ENCODE assay signal across 8 mouse cellular contexts in the genomic region with DNA sequence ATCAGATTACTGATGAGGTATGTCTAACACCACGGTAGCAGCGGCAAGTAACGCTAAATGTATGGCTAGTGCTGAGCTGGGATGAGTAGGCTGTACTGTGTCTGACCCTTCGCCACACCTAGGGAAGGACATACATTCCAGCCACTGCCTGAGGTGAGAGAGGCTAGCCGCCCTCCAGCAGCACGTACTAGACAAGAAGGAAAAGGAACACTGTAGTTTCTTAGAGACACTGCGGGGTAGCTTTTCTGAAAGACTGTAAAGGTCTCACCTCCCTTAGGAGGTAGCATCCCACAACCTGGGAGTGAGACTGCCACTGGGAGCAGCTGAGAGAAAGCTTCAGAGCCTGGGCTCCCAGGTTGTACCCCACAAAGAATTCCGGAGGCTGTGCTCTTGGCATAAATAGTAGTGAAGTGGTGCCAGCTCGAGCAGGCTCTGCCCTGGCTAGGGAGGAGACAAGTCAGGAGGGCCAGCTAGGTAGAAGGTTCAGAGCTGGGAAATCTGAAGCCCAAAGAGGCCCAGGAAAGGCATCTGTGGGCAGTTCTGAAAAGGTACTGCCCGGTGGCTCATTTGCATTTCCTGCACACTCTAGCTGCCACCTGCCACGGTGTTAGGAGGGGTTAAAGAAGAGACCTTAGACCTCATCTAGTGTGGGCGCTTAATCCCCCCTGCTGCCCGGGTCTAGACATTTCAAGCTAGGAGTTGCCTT. TPM values are rescaled to one million over a fixed set of nuclear protein-coding genes. Genes with fewer than 3 reads are reported as not detected.
DNase-seq lines count a peak whose midpoint lies in the region; ATAC-seq and TF ChIP-seq lines count a peak whose summit lies in the region.

No protein-coding gene starts in this region.

- H3K27me3 ChIP-seq in C2C12 (ENCODE audit: control insufficient read depth, insufficient read depth, insufficient read length), result no peaks in the 10 kb centered on the region
- no peaks in the 10 kb centered on the region for H3K27me3 ChIP-seq in G1E (ENCODE audit: insufficient read depth, low read length)
- no peaks in the 10 kb centered on the region for H3K27me3 ChIP-seq in embryonic facial prominence, embryonic 14.5 days (replicated peaks; ENCODE audit: control insufficient read depth, insufficient read depth, low read length)
- H3K27me3 ChIP-seq in hindbrain, embryonic 16.5 days (replicated peaks; ENCODE audit: control insufficient read depth, insufficient read depth, low read length), result no peaks in the 10 kb centered on the region
- H3K27me3 ChIP-seq in liver, embryonic 11.5 days (replicated peaks; ENCODE audit: control insufficient read depth, insufficient read depth, low read length), result no peaks in the 10 kb centered on the region
- H3K27me3 ChIP-seq in neural tube, embryonic 14.5 days (ENCODE audit: control insufficient read depth, insufficient read depth, low read length), result peaks cover 3% of the 10 kb centered on the region; the same call in 1 of the 2 replicates

- no peak for TF ChIP-seq CTCF in C2C12 (IDR thresholded peaks at IDR 0.05; ENCODE audit: control insufficient read depth, insufficient read depth, insufficient read length)
- no peak for TF ChIP-seq CTCF in G1E (IDR thresholded peaks at IDR 0.05; ENCODE audit: low read depth, low read length)

- H3K27ac ChIP-seq in embryonic facial prominence, embryonic 14.5 days (replicated peaks; ENCODE audit: low read depth, low read length), result peak overlapping the region; percentile 86
- peak overlapping the region; percentile 77 for H3K27ac ChIP-seq in hindbrain, embryonic 16.5 days (ENCODE audit: low read depth, low read length)
- H3K27ac ChIP-seq in liver, embryonic 11.5 days (ENCODE audit: low read depth, low read length), result peak overlapping the region; percentile 93
- no peak overlapping the region for H3K27ac ChIP-seq in neural tube, embryonic 14.5 days (ENCODE audit: low read depth, low read length)

- peaks cover 83% of the 10 kb centered on the region for H3K4me1 ChIP-seq in G1E (ENCODE audit: insufficient read depth, low read depth, low read length)
- H3K4me1 ChIP-seq in embryonic facial prominence, embryonic 14.5 days (ENCODE audit: control insufficient read depth, insufficient read depth, low read length), result peaks cover 29% of the 10 kb centered on the region
- H3K4me1 ChIP-seq in hindbrain, embryonic 16.5 days (ENCODE audit: control insufficient read depth, insufficient read depth, low read depth, low read length), result peaks cover 12% of the 10 kb centered on the region
- peaks cover 26% of the 10 kb centered on the region for H3K4me1 ChIP-seq in liver, embryonic 11.5 days (replicated peaks; ENCODE audit: control insufficient read depth, insufficient read depth, low read length)
- peaks cover 9% of the 10 kb centered on the region for H3K4me1 ChIP-seq in neural tube, embryonic 14.5 days (ENCODE audit: control insufficient read depth, insufficient read depth, low read length)

- ATAC-seq in G1E (ENCODE audit: extremely low read depth, insufficient number of reproducible peaks, low FRiP score, poor library complexity, severe bottlenecking), result no peak
- ATAC-seq in embryonic facial prominence, embryonic 14.5 days (ENCODE audit: low read depth), result peak; percentile 9; the same call in 1 of the 2 replicates
- no peak for ATAC-seq in hindbrain, embryonic 16.5 days
- no peak for ATAC-seq in liver, embryonic 11.5 days (replicated peaks; ENCODE audit: low FRiP score)
- ATAC-seq in neural tube, embryonic 14.5 days (ENCODE audit: low read depth), result no peak
- no peak for ATAC-seq in frontal cortex, adult (ENCODE audit: low TSS enrichment)

- peaks cover 31% of the 10 kb centered on the region for H3K79me2 ChIP-seq in C2C12 (ENCODE audit: control insufficient read depth, insufficient read depth)

- WGBS in embryonic facial prominence, embryonic 14.5 days, result 39% methylated on average over 13 of the region's 13 CpGs
- 55% methylated on average over 13 of the region's 13 CpGs for WGBS in hindbrain, embryonic 16.5 days
- WGBS in liver, embryonic 11.5 days, result 44% methylated on average over 13 of the region's 13 CpGs
- WGBS in neural tube, embryonic 14.5 days, result 60% methylated on average over 13 of the region's 13 CpGs

- H3K4me3 ChIP-seq in C2C12 (ENCODE audit: insufficient read depth, poor library complexity, severe bottlenecking) (peak overlapping the region; percentile 78), G1E (ENCODE audit: low read depth, low read length) (peak overlapping the region; percentile 77)
- H3K4me3 ChIP-seq in embryonic facial prominence, embryonic 14.5 days (ENCODE audit: low read depth, low read length), result peak overlapping the region; percentile 67
- H3K4me3 ChIP-seq in hindbrain, embryonic 16.5 days (ENCODE audit: low read length), result peak overlapping the region; percentile 87
- peak overlapping the region; percentile 85 for H3K4me3 ChIP-seq in liver, embryonic 11.5 days (ENCODE audit: low read depth, low read length)
- H3K4me3 ChIP-seq in neural tube, embryonic 14.5 days (ENCODE audit: low read depth, low read length), result peak overlapping the region; percentile 81

- H3K4me2 ChIP-seq in embryonic facial prominence, embryonic 14.5 days (ENCODE audit: low read depth, low read length), result peak overlapping the region; percentile 73
- peak overlapping the region; percentile 66 for H3K4me2 ChIP-seq in hindbrain, embryonic 16.5 days (ENCODE audit: low read length)
- H3K4me2 ChIP-seq in liver, embryonic 11.5 days, result peak overlapping the region; percentile 77
- H3K4me2 ChIP-seq in neural tube, embryonic 14.5 days (ENCODE audit: low read depth, low read length), result peak overlapping the region; percentile 79

- peak overlapping the region; percentile 82 for H3ac ChIP-seq in C2C12 (ENCODE audit: control insufficient read depth, insufficient read length, low read depth)

- peaks cover 7% of the 10 kb centered on the region for H3K36me3 ChIP-seq in C2C12 (ENCODE audit: control insufficient read depth, insufficient read depth)
- peaks cover 45% of the 10 kb centered on the region for H3K36me3 ChIP-seq in G1E (replicated peaks)
- peaks cover 14% of the 10 kb centered on the region for H3K36me3 ChIP-seq in embryonic facial prominence, embryonic 14.5 days (ENCODE audit: control insufficient read depth, insufficient read depth, low read length)
- H3K36me3 ChIP-seq in hindbrain, embryonic 16.5 days (ENCODE audit: control insufficient read depth, insufficient read depth, low read length), result no peaks in the 10 kb centered on the region; the same call in 1 of the 2 replicates
- H3K36me3 ChIP-seq in liver, embryonic 11.5 days (ENCODE audit: control insufficient read depth, insufficient read depth, low read length), result peaks cover 19% of the 10 kb centered on the region
- H3K36me3 ChIP-seq in neural tube, embryonic 14.5 days (ENCODE audit: control insufficient read depth, insufficient read depth, low read length), result peaks cover 4% of the 10 kb centered on the region; the same call in 1 of the 2 replicates

- H3K9ac ChIP-seq in embryonic facial prominence, embryonic 14.5 days (ENCODE audit: low read depth, low read length), result peak overlapping the region; percentile 77
- H3K9ac ChIP-seq in hindbrain, embryonic 16.5 days (ENCODE audit: low read depth, low read length), result peak overlapping the region; percentile 86
- H3K9ac ChIP-seq in liver, embryonic 11.5 days (ENCODE audit: low read depth, low read length), result peak overlapping the region; percentile 93
- H3K9ac ChIP-seq in neural tube, embryonic 14.5 days (replicated peaks; ENCODE audit: low read depth, low read length), result peak overlapping the region; percentile 80; the same call in 1 of the 2 replicates

- DNase-seq in G1E (ENCODE audit: low spot score), result peak; percentile 66
- no peak for DNase-seq in embryonic facial prominence, embryonic 14.5 days (ENCODE audit: low spot score)
- DNase-seq in liver, embryonic 11.5 days (ENCODE audit: low spot score), result no peak
- DNase-seq in layer of hippocampus, postnatal 10 days (ENCODE audit: low spot score in 2 of 2), result no peak

- peaks cover under 1% of the 10 kb centered on the region for H3K79me3 ChIP-seq in C2C12 (ENCODE audit: low read depth)

- no peaks in the 10 kb centered on the region for H3K9me3 ChIP-seq in G1E (replicated peaks)
- H3K9me3 ChIP-seq in embryonic facial prominence, embryonic 14.5 days (ENCODE audit: control insufficient read depth, low read length), result no peaks in the 10 kb centered on the region
- no peaks in the 10 kb centered on the region for H3K9me3 ChIP-seq in hindbrain, embryonic 16.5 days (ENCODE audit: control insufficient read depth, low read length)
- no peaks in the 10 kb centered on the region for H3K9me3 ChIP-seq in liver, embryonic 11.5 days (ENCODE audit: control insufficient read depth, low read length)
- H3K9me3 ChIP-seq in neural tube, embryonic 14.5 days (ENCODE audit: control insufficient read depth, low read length), result no peaks in the 10 kb centered on the region

RNA-seq across cellular contexts. Expression of a gene that starts 1.1 kb away (rescaled TPM):
- polyA plus RNA-seq in C2C12 (2012; fragmentation: generic; extraction: Trizol) (147 TPM), G1E (2012) (196 and 200 TPM in 2 replicates)
- total RNA-seq in G1E (2014; fragmentation: Nextera tagmentation) (81.6 and 123 TPM in 2 replicates), G1E (2017) (49.4 and 53.1 TPM in 2 replicates)
- 65.5 and 75.8 TPM in 2 replicates for polyA plus RNA-seq in embryonic facial prominence, embryonic 14.5 days (2014; fragmentation: Nextera tagmentation; extraction: Ambion mirVana)
- 72.2 and 75.6 TPM in 2 replicates for polyA plus RNA-seq in hindbrain, embryonic 16.5 days (2015; fragmentation: Nextera tagmentation; extraction: Ambion mirVana)
- 468 and 489 TPM in 2 replicates for polyA plus RNA-seq in liver, embryonic 11.5 days (2014; fragmentation: Nextera tagmentation; extraction: Ambion mirVana)
- polyA plus RNA-seq in neural tube, embryonic 14.5 days (2014; fragmentation: Nextera tagmentation; extraction: Ambion mirVana), result 69.9 and 79.0 TPM in 2 replicates
- 10 to 100 TPM; 27.7 to 28.0 TPM for total RNA-seq in layer of hippocampus, postnatal 10 days (2021)

RNA-seq across cellular contexts. Expression of a gene that starts 6.3 kb away (rescaled TPM):
- 55.7 TPM for polyA plus RNA-seq in C2C12 (2012; fragmentation: generic; extraction: Trizol)
- 32.5 and 36.3 TPM in 2 replicates for total RNA-seq in G1E (2014; fragmentation: Nextera tagmentation)
- total RNA-seq in G1E (2017), result 71.7 and 73.9 TPM in 2 replicates
- polyA plus RNA-seq in G1E (2012), result 37.2 and 40.9 TPM in 2 replicates
- 66.3 and 72.7 TPM in 2 replicates for polyA plus RNA-seq in embryonic facial prominence, embryonic 14.5 days (2014; fragmentation: Nextera tagmentation; extraction: Ambion mirVana)
- 61.8 and 62.3 TPM in 2 replicates for polyA plus RNA-seq in hindbrain, embryonic 16.5 days (2015; fragmentation: Nextera tagmentation; extraction: Ambion mirVana)
- polyA plus RNA-seq in liver, embryonic 11.5 days (2014; fragmentation: Nextera tagmentation; extraction: Ambion mirVana), result 102 and 106 TPM in 2 replicates
- polyA plus RNA-seq in neural tube, embryonic 14.5 days (2014; fragmentation: Nextera tagmentation; extraction: Ambion mirVana), result 50.7 and 52.7 TPM in 2 replicates
- total RNA-seq in layer of hippocampus, postnatal 10 days (2021), result 10 to 100 TPM; 29.4 to 30.5 TPM

RNA-seq across cellular contexts. Expression of a gene that starts 6.6 kb away (rescaled TPM):
- 0.13 TPM for polyA plus RNA-seq in C2C12 (2012; fragmentation: generic; extraction: Trizol)
- 0.53 TPM in 1 of 2 replicates, not detected in the other for total RNA-seq in G1E (2014; fragmentation: Nextera tagmentation)
- total RNA-seq in G1E (2017), result 0.27 and 0.29 TPM in 2 replicates
- polyA plus RNA-seq in G1E (2012), result 0.05 TPM in 1 of 2 replicates, not detected in the other
- 0.37 and 0.43 TPM in 2 replicates for polyA plus RNA-seq in embryonic facial prominence, embryonic 14.5 days (2014; fragmentation: Nextera tagmentation; extraction: Ambion mirVana)
- polyA plus RNA-seq in hindbrain, embryonic 16.5 days (2015; fragmentation: Nextera tagmentation; extraction: Ambion mirVana), result 0.53 and 0.71 TPM in 2 replicates
- 0.36 and 0.49 TPM in 2 replicates for polyA plus RNA-seq in liver, embryonic 11.5 days (2014; fragmentation: Nextera tagmentation; extraction: Ambion mirVana)
- 1.2 and 1.3 TPM in 2 replicates for polyA plus RNA-seq in neural tube, embryonic 14.5 days (2014; fragmentation: Nextera tagmentation; extraction: Ambion mirVana)
- total RNA-seq in layer of hippocampus, postnatal 10 days (2021), result under 1 TPM; 0.18 to 0.46 TPM

RNA-seq across cellular contexts. Expression of a gene that starts 15.3 kb away (rescaled TPM):
- polyA plus RNA-seq in C2C12 (2012; fragmentation: generic; extraction: Trizol), result 19.7 TPM
- 1.8 and 2.3 TPM in 2 replicates for total RNA-seq in G1E (2014; fragmentation: Nextera tagmentation)
- 1.3 and 1.7 TPM in 2 replicates for total RNA-seq in G1E (2017)
- polyA plus RNA-seq in G1E (2012), result 1.7 and 3.0 TPM in 2 replicates
- 12.6 and 13.9 TPM in 2 replicates for polyA plus RNA-seq in embryonic facial prominence, embryonic 14.5 days (2014; fragmentation: Nextera tagmentation; extraction: Ambion mirVana)
- polyA plus RNA-seq in hindbrain, embryonic 16.5 days (2015; fragmentation: Nextera tagmentation; extraction: Ambion mirVana), result 11.2 and 11.5 TPM in 2 replicates
- polyA plus RNA-seq in liver, embryonic 11.5 days (2014; fragmentation: Nextera tagmentation; extraction: Ambion mirVana), result 10.1 and 10.9 TPM in 2 replicates
- 13.6 and 15.6 TPM in 2 replicates for polyA plus RNA-seq in neural tube, embryonic 14.5 days (2014; fragmentation: Nextera tagmentation; extraction: Ambion mirVana)
- 1 to 10 TPM; 7.1 to 9.4 TPM for total RNA-seq in layer of hippocampus, postnatal 10 days (2021)

RNA-seq across cellular contexts. Expression of a gene that starts 38.7 kb away (rescaled TPM):
- polyA plus RNA-seq in C2C12 (2012; fragmentation: generic; extraction: Trizol) (0.25 TPM), G1E (2012) (0.09 TPM in 1 of 2 replicates, not detected in the other)
- total RNA-seq in G1E (2014; fragmentation: Nextera tagmentation) (0.53 TPM in 1 of 2 replicates, not detected in the other), G1E (2017) (0.06 and 0.11 TPM in 2 replicates)
- 8.1 and 8.7 TPM in 2 replicates for polyA plus RNA-seq in embryonic facial prominence, embryonic 14.5 days (2014; fragmentation: Nextera tagmentation; extraction: Ambion mirVana)
- 0.63 and 0.80 TPM in 2 replicates for polyA plus RNA-seq in hindbrain, embryonic 16.5 days (2015; fragmentation: Nextera tagmentation; extraction: Ambion mirVana)
- polyA plus RNA-seq in liver, embryonic 11.5 days (2014; fragmentation: Nextera tagmentation; extraction: Ambion mirVana), result 0.48 and 0.99 TPM in 2 replicates
- polyA plus RNA-seq in neural tube, embryonic 14.5 days (2014; fragmentation: Nextera tagmentation; extraction: Ambion mirVana), result 0.60 and 0.91 TPM in 2 replicates
- total RNA-seq in layer of hippocampus, postnatal 10 days (2021), result 1 to 10 TPM in 1 of 2 experiments, under 1 TPM in 1; 0.62 to 1.1 TPM
